Mouse (Mus musculus): Measurements from ENCODE around the gene Tshb. TPM values are rescaled to one million over a fixed set of nuclear protein-coding genes. Genes with fewer than 3 reads are reported as not detected.

Gene Tshb
- total RNA-seq (2021): not detected

GRCm38 (mm10) chr3:102782618-102783017 lies at the start of gene Tshb:
Gene Tshb (minus strand): TSS chr3:102782718.
- intact Hi-C loops (cut with DNase I): no loop called here
- DNase-seq (ENCODE audit: low spot score in 2 of 2): no peak

- intact Hi-C loops (cut with DNase I): loop anchor here (2.0 to 10.0 kb wide), 4 partner anchors 89 to 719 kb away; partner anchors contain the start of gene Casq2
- DNase-seq (ENCODE audit: low spot score in 2 of 2): peak; percentile 58 to 62
Observed at GRCm38 (mm10) chr3:102803937-102804336, 21.4 kb upstream of the Tshb start.

GRCm38 (mm10) chr3:102787369-102787768 lies 4.9 kb upstream of the Tshb start:
- no peak for DNase-seq (ENCODE audit: low spot score in 2 of 2)
- intact Hi-C loops (cut with DNase I): no loop called here

- DNase-seq (ENCODE audit: low spot score in 2 of 2): no peak
- intact Hi-C loops (cut with DNase I): no loop called here
Observed at GRCm38 (mm10) chr3:102773018-102773417, 9.5 kb downstream of the Tshb start.

- intact Hi-C loops (cut with DNase I): no loop called here
- no peak for DNase-seq (ENCODE audit: low spot score in 2 of 2)
Observed at GRCm38 (mm10) chr3:102764850-102765249, 17.7 kb downstream of the Tshb start.

GRCm38 (mm10) chr3:102763713-102764400 lies 18.7 kb downstream of the Tshb start:
- intact Hi-C loops (cut with DNase I): no loop called here

GRCm38 (mm10) chr3:102762388-102762787 lies 20.1 kb downstream of the Tshb start:
- intact Hi-C loops (cut with DNase I): no loop called here
- DNase-seq (ENCODE audit: low spot score in 2 of 2): no peak

More at GRCm38 (mm10) chr3:102763713-102764400, 18.7 kb downstream of the Tshb start:
- no peak for DNase-seq (ENCODE audit: low spot score in 2 of 2)

- intact Hi-C loops (cut with DNase I): no loop called here
- DNase-seq (ENCODE audit: low spot score in 2 of 2): no peak
Observed at GRCm38 (mm10) chr3:102760236-102760635, 22.3 kb downstream of the Tshb start.

GRCm38 (mm10) chr3:102757019-102757418 lies 25.5 kb downstream of the Tshb start:
- DNase-seq (ENCODE audit: low spot score in 2 of 2): no peak
- intact Hi-C loops (cut with DNase I): no loop called here

- intact Hi-C loops (cut with DNase I): no loop called here
- no peak for DNase-seq (ENCODE audit: low spot score in 2 of 2)
Observed at GRCm38 (mm10) chr3:102755801-102756200, 26.7 kb downstream of the Tshb start.

GRCm38 (mm10) chr3:102752457-102752856 lies 30.1 kb downstream of the Tshb start:
- DNase-seq (ENCODE audit: low spot score in 2 of 2): no peak

GRCm38 (mm10) chr3:102752053-102752452 lies 30.5 kb downstream of the Tshb start:
- intact Hi-C loops (cut with DNase I): no loop called here
- DNase-seq (ENCODE audit: low spot score in 2 of 2): no peak

More at GRCm38 (mm10) chr3:102752457-102752856, 30.1 kb downstream of the Tshb start:
- intact Hi-C loops (cut with DNase I): no loop called here

GRCm38 (mm10) chr3:102751536-102751935 lies 31.0 kb downstream of the Tshb start:
- intact Hi-C loops (cut with DNase I): no loop called here
- DNase-seq (ENCODE audit: low spot score in 2 of 2): no peak

- no peak for DNase-seq (ENCODE audit: low spot score in 2 of 2)
- intact Hi-C loops (cut with DNase I): no loop called here
Observed at GRCm38 (mm10) chr3:102751136-102751535, 31.4 kb downstream of the Tshb start.

- DNase-seq (ENCODE audit: low spot score in 2 of 2): no peak
- intact Hi-C loops (cut with DNase I): no loop called here
Observed at GRCm38 (mm10) chr3:102748686-102749085, 33.8 kb downstream of the Tshb start.

- DNase-seq (ENCODE audit: low spot score in 2 of 2): no peak
- intact Hi-C loops (cut with DNase I): no loop called here
Observed at GRCm38 (mm10) chr3:102748038-102748437, 34.5 kb downstream of the Tshb start.

GRCm38 (mm10) chr3:102746174-102746573 lies 36.3 kb downstream of the Tshb start:
- DNase-seq (ENCODE audit: low spot score in 2 of 2): no peak
- intact Hi-C loops (cut with DNase I): no loop called here

GRCm38 (mm10) chr3:102744657-102745056 lies 37.9 kb downstream of the Tshb start:
- DNase-seq (ENCODE audit: low spot score in 2 of 2): no peak
- intact Hi-C loops (cut with DNase I): no loop called here

GRCm38 (mm10) chr3:102743781-102744471 lies 38.6 kb downstream of the Tshb start:
- DNase-seq (ENCODE audit: low spot score in 2 of 2): no peak
- intact Hi-C loops (cut with DNase I): no loop called here

- no peak for DNase-seq (ENCODE audit: low spot score in 2 of 2)
- intact Hi-C loops (cut with DNase I): no loop called here
Observed at GRCm38 (mm10) chr3:102743202-102743601, 39.3 kb downstream of the Tshb start.

- DNase-seq (ENCODE audit: low spot score in 2 of 2): no peak
- intact Hi-C loops (cut with DNase I): no loop called here
Observed at GRCm38 (mm10) chr3:102742725-102743124, 39.8 kb downstream of the Tshb start.

All from left cerebral cortex, postnatal 36 days (tissue).